Mouse (Mus musculus): ENCODE measurements around the gene Trim63.

DNA sequence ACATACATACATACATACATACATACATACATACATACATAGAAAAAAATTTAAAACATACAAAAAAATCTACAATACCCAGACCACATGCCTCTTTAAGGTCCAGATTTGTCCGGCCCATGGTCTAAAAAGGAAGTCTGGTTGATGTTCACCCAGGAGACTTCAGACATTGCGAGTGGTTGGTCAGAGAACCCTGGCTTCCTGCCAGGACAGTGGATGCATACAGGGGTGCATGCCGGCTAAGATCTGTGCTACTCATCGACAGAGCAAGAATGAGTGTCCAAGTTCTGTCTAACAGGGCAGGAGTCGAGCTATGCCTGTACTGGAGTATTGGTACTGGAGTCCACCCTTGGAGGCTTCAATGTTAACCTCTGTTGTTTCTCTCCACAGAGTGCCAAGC, 9.7 kb downstream of the Trim63 start:
- no peak for TF ChIP-seq POLR2A (IDR thresholded peaks at IDR 0.05; ENCODE audit: low read depth, low read length)
- TF ChIP-seq CTCF (IDR thresholded peaks at IDR 0.05; ENCODE audit: extremely low read depth, insufficient read depth, insufficient read length, insufficient replicate concordance), result no peak

All from spleen, adult 2 months (tissue).